Mouse (Mus musculus): Measurements from ENCODE around the gene 4930432K21Rik. TPM values are rescaled to one million over a fixed set of nuclear protein-coding genes. Genes with fewer than 3 reads are reported as not detected.
A peak's percentile ranks its signal among the peaks of the same experiment; 100 is the strongest.

4930432K21Rik gene
- polyA plus RNA-seq, 2 experiments: 0.19 TPM; not detected in 1

DNA sequence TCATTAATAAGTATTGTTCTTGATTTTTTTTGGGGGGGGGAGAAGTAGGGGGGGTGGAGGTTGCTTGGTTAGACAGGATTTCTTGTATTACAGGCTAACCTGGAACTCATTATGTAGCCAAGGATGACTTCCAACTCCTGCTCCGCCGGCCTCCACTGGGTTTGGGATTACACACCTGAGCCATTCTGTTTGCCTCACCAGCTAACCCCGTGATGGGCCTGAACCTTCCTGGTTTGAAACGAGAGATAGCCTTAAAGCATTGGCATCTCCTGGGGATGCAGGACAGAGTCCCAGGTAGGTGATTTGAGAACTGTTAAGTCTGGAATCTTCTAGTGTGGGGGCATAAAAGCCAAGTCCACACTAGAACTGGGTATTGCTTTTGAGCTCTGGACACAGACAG, 45.3 kb downstream of the 4930432K21Rik start:
- WGBS (ENCODE audit: insufficient replicate concordance): 68% methylated on average over 4 of the region's 4 CpGs
- Histone ChIP-seq H3K36me3 (replicated peaks; ENCODE audit: control insufficient read depth, insufficient read depth, low read depth) (no peaks in the 10 kb centered on the region), H3K4me2 (ENCODE audit: low read depth) (no peak overlapping the region), H3K27me3 (ENCODE audit: control insufficient read depth, insufficient read depth, low read length) (no peaks in the 10 kb centered on the region; the same call in 1 of the 2 replicates), H3K9ac (replicated peaks) (no peak overlapping the region), H3K9me3 (ENCODE audit: control insufficient read depth, low read length) (no peaks in the 10 kb centered on the region), H3K4me3 (ENCODE audit: insufficient read depth in 1 of 2, low read depth in 2 of 2, low read length in 2 of 2) (no peak overlapping the region), H3K4me1 (replicated peaks; ENCODE audit: control insufficient read depth in 2 of 2, insufficient read depth in 2 of 2, low read length in 1 of 2) (peaks cover 11 to 18% of the 10 kb centered on the region in 2 experiments), H3K27ac (no peak overlapping the region)
- no peak for ATAC-seq (ENCODE audit: insufficient read depth)
- no peak for DNase-seq (ENCODE audit: low read depth in 3 of 3, low spot score in 3 of 3)
- TF ChIP-seq CTCF (IDR thresholded peaks at IDR 0.05; ENCODE audit: low read depth) (no peak), EP300 (IDR thresholded peaks at IDR 0.05; ENCODE audit: low read depth) (no peak)

DNA sequence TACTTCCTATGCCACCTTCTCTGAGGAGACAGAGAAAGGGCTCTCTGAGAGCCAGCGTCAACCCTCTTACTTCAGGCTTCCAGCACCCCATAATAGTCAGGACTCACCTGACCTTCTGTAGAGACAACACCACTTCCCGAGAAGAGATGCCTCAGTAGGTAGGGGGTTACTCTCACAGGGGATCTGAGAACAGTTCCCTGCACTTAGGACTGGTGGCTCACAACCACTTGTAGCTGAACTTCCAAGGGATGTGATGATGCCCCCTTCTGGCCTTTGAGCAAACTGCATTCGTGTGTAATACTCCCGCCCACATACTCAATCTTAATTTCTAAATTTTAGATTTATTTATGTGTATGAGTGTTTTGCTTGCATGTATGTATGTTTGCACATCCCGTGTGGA, 45.7 kb downstream of the 4930432K21Rik start:
- no peak overlapping the region for H3K9ac ChIP-seq (replicated peaks)
- H3K9me3 ChIP-seq (ENCODE audit: control insufficient read depth, low read length): no peaks in the 10 kb centered on the region
- H3K4me1 ChIP-seq (replicated peaks; ENCODE audit: control insufficient read depth in 2 of 2, insufficient read depth in 2 of 2, low read length in 1 of 2): peaks cover 11 to 21% of the 10 kb centered on the region in 2 experiments
- WGBS (ENCODE audit: insufficient replicate concordance): 62% methylated on average over 5 of the region's 5 CpGs
- no peak overlapping the region for H3K4me2 ChIP-seq (ENCODE audit: low read depth)
- DNase-seq (ENCODE audit: low read depth in 3 of 3, low spot score in 3 of 3) (no peak), ATAC-seq (ENCODE audit: insufficient read depth) (no peak)
- no peaks in the 10 kb centered on the region; the same call in 1 of the 2 replicates for H3K27me3 ChIP-seq (ENCODE audit: control insufficient read depth, insufficient read depth, low read length)
- TF ChIP-seq EP300 (IDR thresholded peaks at IDR 0.05; ENCODE audit: low read depth) (no peak), CTCF (IDR thresholded peaks at IDR 0.05; ENCODE audit: low read depth) (peak; percentile 76)
- no peak overlapping the region for H3K27ac ChIP-seq
- H3K4me3 ChIP-seq (ENCODE audit: insufficient read depth in 1 of 2, low read depth in 2 of 2, low read length in 2 of 2): no peak overlapping the region
- H3K36me3 ChIP-seq (replicated peaks; ENCODE audit: control insufficient read depth, insufficient read depth, low read depth): no peaks in the 10 kb centered on the region

GRCm38 (mm10) chr8:84194224-84194743, 46.5 kb downstream of the 4930432K21Rik start:
- Histone ChIP-seq H3K27me3 (ENCODE audit: control insufficient read depth, insufficient read depth, low read length) (no peaks in the 10 kb centered on the region; the same call in 1 of the 2 replicates), H3K4me1 (replicated peaks; ENCODE audit: control insufficient read depth in 2 of 2, insufficient read depth in 2 of 2, low read length in 1 of 2) (peaks cover 11 to 27% of the 10 kb centered on the region in 2 experiments), H3K4me3 (ENCODE audit: insufficient read depth in 1 of 2, low read depth in 2 of 2, low read length in 2 of 2) (no peak overlapping the region), H3K4me2 (ENCODE audit: low read depth) (no peak overlapping the region), H3K9ac (replicated peaks) (no peak overlapping the region), H3K9me3 (ENCODE audit: control insufficient read depth, low read length) (no peaks in the 10 kb centered on the region), H3K27ac (no peak overlapping the region), H3K36me3 (replicated peaks; ENCODE audit: control insufficient read depth, insufficient read depth, low read depth) (no peaks in the 10 kb centered on the region)
- TF ChIP-seq EP300 (IDR thresholded peaks at IDR 0.05; ENCODE audit: low read depth): no peak
- TF ChIP-seq CTCF (IDR thresholded peaks at IDR 0.05; ENCODE audit: low read depth): no peak
- DNase-seq (ENCODE audit: low read depth in 3 of 3, low spot score in 3 of 3) (no peak), ATAC-seq (ENCODE audit: insufficient read depth) (no peak)
- WGBS (ENCODE audit: insufficient replicate concordance): 60% methylated on average over 3 of the region's 3 CpGs

- WGBS (ENCODE audit: insufficient replicate concordance): 5% methylated on average over 43 of the region's 43 CpGs
These were observed 49.5 kb downstream of the 4930432K21Rik start for GRCm38 (mm10) chr8:84197141-84197921.

More at GRCm38 (mm10) chr8:84197141-84197921, 49.5 kb downstream of the 4930432K21Rik start:
- Histone ChIP-seq H3K9me3 (ENCODE audit: control insufficient read depth, low read length) (no peaks in the 10 kb centered on the region), H3K4me3 (ENCODE audit: insufficient read depth in 1 of 2, low read depth in 2 of 2, low read length in 2 of 2) (peak overlapping the region; percentile 48 to 56), H3K9ac (replicated peaks) (peak overlapping the region; percentile 62), H3K27me3 (ENCODE audit: control insufficient read depth, insufficient read depth, low read length) (peaks cover 18% of the 10 kb centered on the region), H3K4me1 (replicated peaks; ENCODE audit: control insufficient read depth in 2 of 2, insufficient read depth in 2 of 2, low read length in 1 of 2) (peaks cover 8 to 26% of the 10 kb centered on the region in 2 experiments), H3K4me2 (ENCODE audit: low read depth) (peak overlapping the region; percentile 85), H3K36me3 (replicated peaks; ENCODE audit: control insufficient read depth, insufficient read depth, low read depth) (no peaks in the 10 kb centered on the region), H3K27ac (peak overlapping the region; percentile 61; the same call in 1 of the 2 replicates)
- TF ChIP-seq CTCF (IDR thresholded peaks at IDR 0.05; ENCODE audit: low read depth): no peak
- TF ChIP-seq EP300 (IDR thresholded peaks at IDR 0.05; ENCODE audit: low read depth): no peak
- DNase-seq (ENCODE audit: low read depth in 3 of 3, low spot score in 3 of 3) (no peak), ATAC-seq (ENCODE audit: insufficient read depth) (no peak)
